ENCODE assay signal across 7 mouse cellular contexts in the genomic region with DNA sequence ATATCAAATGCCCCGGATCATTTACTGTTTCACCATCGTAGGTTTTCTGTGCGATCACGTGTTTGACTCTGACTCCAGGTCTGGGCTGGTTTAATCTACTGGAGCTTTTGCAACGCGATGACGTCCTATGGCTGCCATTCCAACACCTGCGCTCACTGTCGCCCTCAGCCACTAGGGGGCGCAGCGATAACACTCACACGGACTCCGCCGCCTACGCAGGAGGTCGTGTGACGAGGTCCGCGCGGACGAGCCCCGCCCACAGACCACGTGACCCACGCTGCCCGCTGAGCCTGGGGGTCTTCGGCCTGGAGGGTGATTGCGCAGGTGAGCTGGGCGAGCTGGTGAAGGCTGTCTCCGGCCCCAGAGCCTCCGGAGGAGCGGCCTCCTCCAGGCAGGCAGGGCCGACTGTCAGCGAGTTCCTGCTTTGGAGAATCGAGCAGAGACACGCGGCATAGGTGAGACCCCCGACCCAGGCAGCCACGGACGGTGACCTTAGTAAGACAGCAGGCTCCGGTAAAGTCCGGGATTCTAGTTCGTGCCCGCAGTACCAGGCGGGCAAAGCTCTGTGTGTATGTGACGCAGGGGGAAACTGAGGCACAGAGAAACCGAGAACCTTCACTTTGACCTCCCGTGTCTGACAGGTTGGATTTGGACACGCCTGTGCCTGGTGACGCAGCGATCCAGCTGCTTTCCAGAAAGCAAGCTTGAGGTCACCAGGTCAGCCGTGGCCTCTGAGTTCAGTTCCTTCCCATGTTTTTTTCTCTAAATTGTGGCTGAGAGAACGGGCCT. TPM values are rescaled to one million over a fixed set of nuclear protein-coding genes. Genes with fewer than 3 reads are reported as not detected.
DNase-seq lines count a peak whose midpoint lies in the region; ATAC-seq lines count a peak whose summit lies in the region.

A gene (plus strand): TSS at position 120 of the 789 bp plus-strand sequence.

- H3K9ac ChIP-seq in intestine, embryonic 15.5 days: peak within 1 kb of the TSS; percentile 83

- H3K27me3 ChIP-seq in intestine, embryonic 15.5 days (replicated peaks): no peaks in the 10 kb centered on the region
- H3K27me3 ChIP-seq in midbrain, embryonic 10.5 days (ENCODE audit: low read depth, poor library complexity, severe bottlenecking): no peaks in the 10 kb centered on the region

- H3K27ac ChIP-seq in intestine, embryonic 15.5 days: peak within 1 kb of the TSS; percentile 64; the same call in 1 of the 2 replicates
- H3K27ac ChIP-seq in midbrain, embryonic 10.5 days (replicated peaks): peak within 1 kb of the TSS; percentile 82

- H3K36me3 ChIP-seq in intestine, embryonic 15.5 days: peaks cover 4% of the 10 kb centered on the region; the same call in 1 of the 2 replicates
- H3K36me3 ChIP-seq in midbrain, embryonic 10.5 days: peaks cover 23% of the 10 kb centered on the region

- 2% methylated on average over 52 of the region's 52 CpGs for WGBS in intestine, embryonic 15.5 days
- 6% methylated on average over 52 of the region's 52 CpGs for WGBS in midbrain, embryonic 10.5 days

- ATAC-seq in intestine, embryonic 15.5 days: peak; percentile 92

- DNase-seq in adrenal gland, adult 2 months: peak; percentile 95
- DNase-seq in embryo, embryonic 11.5 days (ENCODE audit: low read depth, low spot score): peak; percentile 90
- DNase-seq in gastrocnemius, postnatal 36 days: peak; percentile 93
- DNase-seq in left cerebral cortex, postnatal 25 days (ENCODE audit: low spot score in 2 of 2): peak; percentile 96 to 98
- DNase-seq in midbrain, embryonic 10.5 days (ENCODE audit: low spot score): peak; percentile 94
- peak; percentile 98 for DNase-seq in right cerebral cortex, postnatal 4 days

- intact Hi-C loops in gastrocnemius, postnatal 36 days (cut with DNase I): no loop called here
- intact Hi-C loops in left cerebral cortex, postnatal 25 days (cut with DNase I): no loop called here

- peaks cover 13% of the 10 kb centered on the region; the same call in 1 of the 2 replicates for H3K4me1 ChIP-seq in intestine, embryonic 15.5 days (replicated peaks)
- H3K4me1 ChIP-seq in midbrain, embryonic 10.5 days: peaks cover 25% of the 10 kb centered on the region

- H3K4me3 ChIP-seq in intestine, embryonic 15.5 days (replicated peaks): peak within 1 kb of the TSS; percentile 72
- H3K4me3 ChIP-seq in midbrain, embryonic 10.5 days: peak within 1 kb of the TSS; percentile 67

- H3K9me3 ChIP-seq in intestine, embryonic 15.5 days: no peaks in the 10 kb centered on the region
- no peaks in the 10 kb centered on the region for H3K9me3 ChIP-seq in midbrain, embryonic 10.5 days (replicated peaks)

- peak within 1 kb of the TSS; percentile 90 for H3K4me2 ChIP-seq in intestine, embryonic 15.5 days (replicated peaks)

RNA-seq across cellular contexts. Expression of the gene that starts here (rescaled TPM):
- 100 to 1,000 TPM; 119 to 123 TPM for total RNA-seq in adrenal gland, adult 2 months (2021)
- 363 and 377 TPM in 2 replicates for polyA plus RNA-seq in adrenal gland, adult 2 months (2012; rRNA removed)
- total RNA-seq in gastrocnemius, postnatal 36 days (2021): 100 to 1,000 TPM; 122 to 134 TPM
- polyA plus RNA-seq in intestine, embryonic 15.5 days (2015; fragmentation: Nextera tagmentation; extraction: Ambion mirVana): 66.3 and 69.1 TPM in 2 replicates
- 100 to 1,000 TPM; 232 to 233 TPM for total RNA-seq in left cerebral cortex, postnatal 25 days (2021)
- 32.0 and 33.6 TPM in 2 replicates for polyA plus RNA-seq in midbrain, embryonic 10.5 days (2016; fragmentation: Nextera tagmentation; extraction: Ambion mirVana)

Comparison
In these comparisons a context has a peak if more than half of its experiments do, and no peak if none do; other contexts are left out.
1. Peak in every context shown above with its lines: DNase-seq, ATAC-seq, H3K4me3 ChIP-seq and H3K27ac ChIP-seq.